Mouse (Mus musculus): ENCODE data around the gene Osbpl8.

- TF ChIP-seq POLR2A (IDR thresholded peaks at IDR 0.05; ENCODE audit: borderline replicate concordance, insufficient read depth, low read length) (no peak), CTCF (IDR thresholded peaks at IDR 0.05; ENCODE audit: borderline replicate concordance, insufficient read depth, low read depth, low read length) (no peak)
Observed at GRCm38 (mm10) chr10:111168305-111168704, 3.8 kb downstream of the Osbpl8 start.

Measured in cerebellum, adult 2 months (tissue).